Mouse (Mus musculus) limb, embryonic 12.5 days (tissue): ENCODE measurements around the gene Spdye4c. TPM values are rescaled to one million over a fixed set of nuclear protein-coding genes. Genes with fewer than 3 reads are reported as not detected.

Experiments used
- ATAC-seq: fragments of 200-750 bp; cut with Nextera tagmentation; 2 replicates; pipeline ENCODE4 v1.8.0; 2017; ENCODE audit warnings: low read depth, moderate TSS enrichment; ENCODE audit not compliant: insufficient number of reproducible peaks, insufficient read depth, low FRiP score, low TSS enrichment
- H3K27ac ChIP-seq: fragments of 300-500 bp; sonication (generic); 2 replicates; pipeline ENCODE4 v1.5.1; 2016; ENCODE audit warnings: mild to moderate bottlenecking, moderate library complexity
- H3K27me3 ChIP-seq: fragments of 300-500 bp; sonication (generic); 2 replicates; pipeline ENCODE4 v1.6.1; 2016; ENCODE audit warnings: mild to moderate bottlenecking, moderate library complexity
- H3K36me3 ChIP-seq: fragments of 300-500 bp; sonication (generic); 2 replicates; pipeline ENCODE4 v1.6.1; 2016; ENCODE audit warnings: mild to moderate bottlenecking, moderate library complexity
- H3K4me1 ChIP-seq: fragments of 300-500 bp; sonication (generic); replicated peaks from 2 replicates; pipeline ENCODE4 v1.6.1; 2016
- H3K4me2 ChIP-seq: fragments of 300-500 bp; sonication (generic); 2 replicates; pipeline ENCODE4 v1.6.1; 2016; ENCODE audit warnings: mild to moderate bottlenecking, moderate library complexity
- H3K4me3 ChIP-seq: fragments of 300-500 bp; sonication (generic); replicated peaks from 2 replicates; pipeline ENCODE4 v1.5.1; 2016; ENCODE audit warnings: mild to moderate bottlenecking
- H3K9ac ChIP-seq: fragments of 300-500 bp; sonication (generic); replicated peaks from 2 replicates; pipeline ENCODE4 v1.6.1; 2016; ENCODE audit warnings: mild to moderate bottlenecking, moderate library complexity
- H3K9me3 ChIP-seq: fragments of 300-500 bp; sonication (generic); 2 replicates; pipeline ENCODE4 v1.6.1; 2016; ENCODE audit warnings: mild to moderate bottlenecking, moderate library complexity
- WGBS: fragments of 180-500 bp; shearing (Covaris S2); methylation state at CpG from one replicate; pipeline ENCODE4 v1.1.7; 2016; 5-methylcytosine and 5-hydroxymethylcytosine counted together
- polyA plus RNA-seq: library from polyadenylated mRNA; unstranded; fragments of >200 nt; fragmentation: Nextera tagmentation; extraction: Ambion mirVana; gene quantifications from 2 replicates; pipeline ENCODE4 v1.2.1, GENCODE M21; 2016

Gene Spdye4c
- polyA plus RNA-seq, 1 experiment from 2014 or later, result not detected

GRCm38 (mm10) chr2:128564195-128564594 is 26.8 kb upstream of the Spdye4c start:
- WGBS, result 88% methylated on average over 3 of the region's 3 CpGs
- Histone ChIP-seq H3K4me3 (no peak overlapping the region), H3K9ac (no peak overlapping the region), H3K36me3 (no peaks in the 10 kb centered on the region), H3K4me2 (no peak overlapping the region), H3K27me3 (no peaks in the 10 kb centered on the region), H3K27ac (no peak overlapping the region), H3K9me3 (0 out of 2 replicates have a peak, but pooled peaks cover 6% of the 10 kb centered on the region), H3K4me1 (peaks cover 25% of the 10 kb centered on the region)
- no peak for ATAC-seq

GRCm38 (mm10) chr2:128565904-128566303 is 25.1 kb upstream of the Spdye4c start:
- H3K4me1 ChIP-seq, result peaks cover 25% of the 10 kb centered on the region
- 48% methylated on average over 8 of the region's 8 CpGs for WGBS
- H3K27me3 ChIP-seq, result no peaks in the 10 kb centered on the region
- no peak overlapping the region for H3K27ac ChIP-seq
- ATAC-seq, result no peak
- H3K36me3 ChIP-seq, result no peaks in the 10 kb centered on the region
- no peak overlapping the region for H3K9ac ChIP-seq
- 0 out of 2 replicates have a peak, but pooled peaks cover 6% of the 10 kb centered on the region for H3K9me3 ChIP-seq
- H3K4me3 ChIP-seq, result no peak overlapping the region
- no peak overlapping the region for H3K4me2 ChIP-seq

- no peak overlapping the region for H3K4me3 ChIP-seq
- peaks cover 25% of the 10 kb centered on the region for H3K4me1 ChIP-seq
- H3K36me3 ChIP-seq, result no peaks in the 10 kb centered on the region
- H3K27me3 ChIP-seq, result no peaks in the 10 kb centered on the region
- H3K9ac ChIP-seq, result no peak overlapping the region
- ATAC-seq, result 0 out of 2 replicates have a peak, but pooled peaks have one; percentile 10
- H3K9me3 ChIP-seq, result 0 out of 2 replicates have a peak, but pooled peaks cover 6% of the 10 kb centered on the region
- 62% methylated on average over 10 of the region's 10 CpGs for WGBS
- no peak overlapping the region for H3K27ac ChIP-seq
- no peak overlapping the region for H3K4me2 ChIP-seq
These were observed 24.5 kb upstream of the Spdye4c start for GRCm38 (mm10) chr2:128566304-128567147.

GRCm38 (mm10) chr2:128568018-128568417 is 23.0 kb upstream of the Spdye4c start:
- H3K27ac ChIP-seq, result no peak overlapping the region
- no peak for ATAC-seq
- WGBS, result 62% methylated on average over 6 of the region's 6 CpGs
- no peaks in the 10 kb centered on the region for H3K27me3 ChIP-seq
- H3K9ac ChIP-seq, result no peak overlapping the region
- H3K36me3 ChIP-seq, result no peaks in the 10 kb centered on the region
- no peak overlapping the region for H3K4me3 ChIP-seq
- 0 out of 2 replicates have a peak, but pooled peaks cover 6% of the 10 kb centered on the region for H3K9me3 ChIP-seq
- no peak overlapping the region for H3K4me2 ChIP-seq
- peaks cover 25% of the 10 kb centered on the region for H3K4me1 ChIP-seq

- H3K27me3 ChIP-seq, result no peaks in the 10 kb centered on the region
- WGBS, result 25% methylated on average over 4 of the region's 4 CpGs
- H3K9me3 ChIP-seq, result 0 out of 2 replicates have a peak, but pooled peaks cover 6% of the 10 kb centered on the region
- no peak overlapping the region for H3K4me3 ChIP-seq
- H3K4me1 ChIP-seq, result peaks cover 25% of the 10 kb centered on the region
- no peaks in the 10 kb centered on the region for H3K36me3 ChIP-seq
- H3K4me2 ChIP-seq, result no peak overlapping the region
- ATAC-seq, result no peak
- H3K27ac ChIP-seq, result no peak overlapping the region
- no peak overlapping the region for H3K9ac ChIP-seq
These were observed 22.5 kb upstream of the Spdye4c start for GRCm38 (mm10) chr2:128568490-128568889.

GRCm38 (mm10) chr2:128571001-128571400 is 20.0 kb upstream of the Spdye4c start:
- 65% methylated on average over 4 of the region's 4 CpGs for WGBS
- H3K4me3 ChIP-seq, result no peak overlapping the region
- ATAC-seq, result no peak
- H3K36me3 ChIP-seq, result no peaks in the 10 kb centered on the region
- no peak overlapping the region for H3K27ac ChIP-seq
- H3K27me3 ChIP-seq, result no peaks in the 10 kb centered on the region
- H3K4me2 ChIP-seq, result no peak overlapping the region
- no peak overlapping the region for H3K9ac ChIP-seq
- H3K9me3 ChIP-seq, result no peaks in the 10 kb centered on the region
- H3K4me1 ChIP-seq, result peaks cover 16% of the 10 kb centered on the region

- H3K4me3 ChIP-seq, result no peak overlapping the region
- no peak for ATAC-seq
- no peak overlapping the region for H3K27ac ChIP-seq
- H3K4me2 ChIP-seq, result no peak overlapping the region
- 57% methylated on average over 16 of the region's 16 CpGs for WGBS
- H3K9ac ChIP-seq, result no peak overlapping the region
- H3K9me3 ChIP-seq, result no peaks in the 10 kb centered on the region
- H3K27me3 ChIP-seq, result no peaks in the 10 kb centered on the region
- peaks cover 6% of the 10 kb centered on the region; the same call in 1 of the 2 replicates for H3K4me1 ChIP-seq
- no peaks in the 10 kb centered on the region for H3K36me3 ChIP-seq
These were observed 18.0 kb upstream of the Spdye4c start for GRCm38 (mm10) chr2:128572726-128573624.

- H3K36me3 ChIP-seq, result no peaks in the 10 kb centered on the region
- no peak for ATAC-seq
- H3K4me1 ChIP-seq, result no peaks in the 10 kb centered on the region; the same call in 1 of the 2 replicates
- 48% methylated on average over 5 of the region's 5 CpGs for WGBS
- H3K27ac ChIP-seq, result no peak overlapping the region
- no peaks in the 10 kb centered on the region for H3K27me3 ChIP-seq
- no peak overlapping the region for H3K9ac ChIP-seq
- H3K9me3 ChIP-seq, result no peaks in the 10 kb centered on the region
- no peak overlapping the region for H3K4me3 ChIP-seq
- no peak overlapping the region for H3K4me2 ChIP-seq
These were observed 8.1 kb upstream of the Spdye4c start for GRCm38 (mm10) chr2:128582881-128583280.

- no peak for ATAC-seq
- Histone ChIP-seq H3K9ac (no peak overlapping the region), H3K4me2 (no peak overlapping the region), H3K27me3 (no peaks in the 10 kb centered on the region), H3K4me1 (no peaks in the 10 kb centered on the region), H3K4me3 (no peak overlapping the region), H3K36me3 (no peaks in the 10 kb centered on the region), H3K9me3 (no peaks in the 10 kb centered on the region), H3K27ac (no peak overlapping the region)
- 86% methylated on average over 7 of the region's 7 CpGs for WGBS
These were observed 1.3 kb downstream of the Spdye4c start for GRCm38 (mm10) chr2:128592301-128592700.

- Histone ChIP-seq H3K27me3 (no peaks in the 10 kb centered on the region), H3K4me3 (no peak overlapping the region), H3K4me2 (no peak overlapping the region), H3K27ac (no peak overlapping the region), H3K36me3 (no peaks in the 10 kb centered on the region), H3K9me3 (peaks cover 5% of the 10 kb centered on the region; the same call in 1 of the 2 replicates), H3K9ac (no peak overlapping the region), H3K4me1 (0 out of 2 replicates have a peak, but pooled peaks cover 2% of the 10 kb centered on the region)
- no peak for ATAC-seq
- 21% methylated on average over 2 of the region's 2 CpGs for WGBS
These were observed 10.5 kb downstream of the Spdye4c start for GRCm38 (mm10) chr2:128601534-128601933.

- no peaks in the 10 kb centered on the region for H3K27me3 ChIP-seq
- no peak for ATAC-seq
- no peak overlapping the region for H3K4me3 ChIP-seq
- no peaks in the 10 kb centered on the region for H3K4me1 ChIP-seq
- no peak overlapping the region for H3K9ac ChIP-seq
- 79% methylated on average over 5 of the region's 5 CpGs for WGBS
- H3K4me2 ChIP-seq, result no peak overlapping the region
- H3K27ac ChIP-seq, result no peak overlapping the region
- peaks cover 11% of the 10 kb centered on the region; the same call in 1 of the 2 replicates for H3K9me3 ChIP-seq
- peaks cover 50% of the 10 kb centered on the region for H3K36me3 ChIP-seq
These were observed 18.3 kb downstream of the Spdye4c start for GRCm38 (mm10) chr2:128609286-128609685.
